Mouse (Mus musculus) midbrain, embryonic 16.5 days (tissue): ENCODE measurements around the gene Slc2a2. TPM values are rescaled to one million over a fixed set of nuclear protein-coding genes. Genes with fewer than 3 reads are reported as not detected.
"Not testable (repeated sequence)": the region's sequence is repeated elsewhere in the genome, so short reads cannot be mapped to it uniquely, and the experiment has no call there.

ENCODE experiments used
- ATAC-seq: fragments of 200-750 bp; cut with Nextera tagmentation; 2 replicates; pipeline ENCODE4 v1.8.0; 2017; ENCODE audit warnings: moderate TSS enrichment
- H3K27ac ChIP-seq: fragments of 300-500 bp; sonication (generic); 2 replicates; pipeline ENCODE4 v1.5.1; 2014; ENCODE audit warnings: mild to moderate bottlenecking, low read length, mixed read lengths
- H3K27me3 ChIP-seq: fragments of 300-500 bp; sonication (generic); 2 replicates; pipeline ENCODE4 v1.6.1; 2014; ENCODE audit warnings: low read depth, low read length, mixed read lengths; ENCODE audit not compliant: control insufficient read depth, insufficient read depth
- H3K36me3 ChIP-seq: fragments of 300-500 bp; sonication (generic); 2 replicates; pipeline ENCODE4 v1.6.1; 2014; ENCODE audit warnings: mild to moderate bottlenecking, low read length, moderate library complexity, mixed read lengths; ENCODE audit not compliant: control insufficient read depth, insufficient read depth
- H3K4me1 ChIP-seq: fragments of 300-500 bp; sonication (generic); 2 replicates; pipeline ENCODE4 v1.6.1; 2014; ENCODE audit warnings: mild to moderate bottlenecking, low read length, mixed read lengths; ENCODE audit not compliant: control insufficient read depth, insufficient read depth
- H3K4me2 ChIP-seq: fragments of 300-500 bp; sonication (generic); 2 replicates; pipeline ENCODE4 v1.6.1; 2014; ENCODE audit warnings: mild to moderate bottlenecking, low read length, mixed read lengths
- H3K4me3 ChIP-seq: fragments of 300-500 bp; sonication (generic); 2 replicates; pipeline ENCODE4 v1.5.1; 2014; ENCODE audit warnings: low read depth, mild to moderate bottlenecking, low read length, moderate library complexity, mixed read lengths
- H3K9ac ChIP-seq: fragments of 300-500 bp; sonication (generic); 2 replicates; pipeline ENCODE4 v1.6.1; 2014; ENCODE audit warnings: low read depth, low read length, mixed read lengths
- H3K9me3 ChIP-seq: fragments of 300-500 bp; sonication (generic); replicated peaks from 2 replicates; pipeline ENCODE4 v1.6.1; 2014; ENCODE audit warnings: mild to moderate bottlenecking, low read length, mixed read lengths; ENCODE audit not compliant: control insufficient read depth, poor library complexity, severe bottlenecking
- WGBS: fragments of 180-500 bp; shearing (Covaris S2); extraction: QIAGEN DNeasy Blood & Tissue Kit; methylation state at CpG from one replicate; pipeline ENCODE4 v1.1.7; 2014; 5-methylcytosine and 5-hydroxymethylcytosine counted together
- polyA plus RNA-seq: library from polyadenylated mRNA; unstranded; fragments of >200 nt; fragmentation: Nextera tagmentation; extraction: Ambion mirVana; gene quantifications from 2 replicates; pipeline ENCODE4 v1.2.1, GENCODE M21; 2015

Gene Slc2a2
- polyA plus RNA-seq, 1 experiment from 2014 or later: 0.11 TPM

- Histone ChIP-seq H3K9me3 (no peaks in the 10 kb centered on the region), H3K9ac (0 out of 2 replicates have a peak overlapping the region, but pooled peaks have one; percentile 27), H3K4me2 (peak overlapping the region; percentile 14), H3K4me3 (no peak overlapping the region), H3K4me1 (peaks cover 9% of the 10 kb centered on the region; the same call in 1 of the 2 replicates), H3K36me3 (no peaks in the 10 kb centered on the region), H3K27ac (no peak overlapping the region), H3K27me3 (no peaks in the 10 kb centered on the region)
- peak; percentile 50; the same call in 1 of the 2 replicates for ATAC-seq
- WGBS: 35% methylated on average over 8 of the region's 8 CpGs
These were observed 45.5 kb downstream of the Slc2a2 start for GRCm38 (mm10) chr3:28743251-28743650.

DNA sequence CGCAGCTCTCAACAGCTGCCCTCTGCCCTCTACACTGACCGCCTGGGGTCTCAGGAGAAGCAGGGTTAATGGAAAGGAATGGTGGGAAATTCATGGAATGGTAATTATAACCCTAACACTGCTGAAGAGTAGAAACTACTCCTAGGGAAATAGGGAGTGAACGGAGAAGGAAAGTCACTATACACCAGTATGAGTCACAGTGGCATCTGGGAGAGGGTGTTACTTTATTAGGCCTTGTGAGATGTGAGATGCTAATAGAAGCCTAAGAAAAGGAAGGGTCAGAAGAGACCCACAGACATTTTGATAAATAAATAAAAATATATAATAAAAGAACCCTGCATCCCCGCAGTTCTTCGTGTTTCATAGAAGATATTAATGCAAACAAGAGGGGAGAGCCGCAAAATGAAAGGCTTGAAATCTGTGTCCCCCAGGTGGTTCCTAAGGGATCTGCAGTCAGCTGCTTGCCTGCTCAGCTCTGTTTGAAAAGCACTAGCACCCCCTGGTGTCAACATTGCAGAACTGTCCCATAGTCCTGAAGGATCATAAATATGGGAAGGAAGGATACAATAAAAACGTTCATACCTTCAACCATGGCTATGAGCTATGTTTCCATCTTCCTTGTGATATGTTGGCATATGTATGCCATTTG is 48.3 kb downstream of the Slc2a2 start:
- Histone ChIP-seq H3K9ac (no peak overlapping the region), H3K4me3 (no peak overlapping the region), H3K9me3 (no peaks in the 10 kb centered on the region), H3K27me3 (no peaks in the 10 kb centered on the region), H3K36me3 (no peaks in the 10 kb centered on the region), H3K27ac (no peak overlapping the region), H3K4me2 (no peak overlapping the region), H3K4me1 (peaks cover 9% of the 10 kb centered on the region; the same call in 1 of the 2 replicates)
- 29% methylated on average over 7 of the region's 7 CpGs for WGBS
- peak; percentile 88 for ATAC-seq

- H3K27ac ChIP-seq: no peak overlapping the region
- no peaks in the 10 kb centered on the region for H3K9me3 ChIP-seq
- H3K36me3 ChIP-seq: no peaks in the 10 kb centered on the region
- no peaks in the 10 kb centered on the region for H3K27me3 ChIP-seq
- ATAC-seq: no peak
- no peak overlapping the region for H3K4me3 ChIP-seq
- H3K4me2 ChIP-seq: no peak overlapping the region
- WGBS: 88% methylated on average over 3 of the region's 3 CpGs
- peaks cover 7% of the 10 kb centered on the region; the same call in 1 of the 2 replicates for H3K4me1 ChIP-seq
- H3K9ac ChIP-seq: no peak overlapping the region
These were observed 50.4 kb downstream of the Slc2a2 start for GRCm38 (mm10) chr3:28748151-28748550.

GRCm38 (mm10) chr3:28748956-28749355 is 51.3 kb downstream of the Slc2a2 start:
- ATAC-seq: no peak
- no peaks in the 10 kb centered on the region for H3K9me3 ChIP-seq

GRCm38 (mm10) chr3:28755477-28755876 is 57.8 kb downstream of the Slc2a2 start:
- no peak overlapping the region for H3K27ac ChIP-seq
- no peak overlapping the region for H3K9ac ChIP-seq
- H3K4me1 ChIP-seq: no peaks in the 10 kb centered on the region
- no peaks in the 10 kb centered on the region for H3K9me3 ChIP-seq
- no peaks in the 10 kb centered on the region for H3K36me3 ChIP-seq
- H3K4me3 ChIP-seq: no peak overlapping the region
- ATAC-seq: peak; percentile 14; the same call in 1 of the 2 replicates
- no peaks in the 10 kb centered on the region for H3K27me3 ChIP-seq
- WGBS: 64% methylated on average over 7 of the region's 7 CpGs
- H3K4me2 ChIP-seq: no peak overlapping the region

More at GRCm38 (mm10) chr3:28748956-28749355, 51.3 kb downstream of the Slc2a2 start:
- no peak overlapping the region for H3K9ac ChIP-seq
- no peak overlapping the region for H3K4me3 ChIP-seq
- no peaks in the 10 kb centered on the region for H3K36me3 ChIP-seq
- H3K27ac ChIP-seq: no peak overlapping the region
- peaks cover 5% of the 10 kb centered on the region; the same call in 1 of the 2 replicates for H3K4me1 ChIP-seq
- no peaks in the 10 kb centered on the region for H3K27me3 ChIP-seq
- no peak overlapping the region for H3K4me2 ChIP-seq

DNA sequence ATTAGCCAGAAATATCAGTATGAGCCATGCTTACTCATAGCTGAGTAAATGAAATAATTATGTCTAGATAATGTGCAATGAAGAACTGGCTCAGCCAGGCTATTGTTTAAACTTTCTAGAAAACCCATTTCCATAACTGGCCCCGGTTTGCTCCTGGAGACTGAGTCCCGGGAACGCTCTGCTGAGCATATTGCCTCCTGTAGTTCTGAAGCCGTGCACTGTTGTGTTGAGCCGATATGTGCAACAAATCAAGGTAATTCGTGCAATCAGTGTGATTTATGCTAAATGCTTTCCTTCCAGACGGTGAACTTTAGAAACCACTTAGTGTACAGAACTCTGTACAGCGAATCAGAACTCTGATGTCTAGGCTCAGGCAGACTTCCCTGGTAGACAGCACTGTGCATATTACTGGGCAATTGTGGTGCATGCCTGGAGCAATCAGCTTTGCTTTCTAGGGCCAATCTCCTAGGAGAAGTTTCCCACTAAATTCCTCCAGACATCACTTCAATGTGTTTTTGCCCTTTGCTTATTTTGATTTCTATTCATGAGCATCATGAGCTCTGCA is 63.6 kb downstream of the Slc2a2 start:
- Histone ChIP-seq H3K27me3 (no peaks in the 10 kb centered on the region), H3K36me3 (no peaks in the 10 kb centered on the region), H3K4me2 (no peak overlapping the region), H3K4me3 (no peak overlapping the region), H3K9ac (no peak overlapping the region), H3K4me1 (no peaks in the 10 kb centered on the region), H3K9me3 (no peaks in the 10 kb centered on the region), H3K27ac (no peak overlapping the region)
- no peak for ATAC-seq
- WGBS: 80% methylated on average over 8 of the region's 8 CpGs

GRCm38 (mm10) chr3:28766935-28767334 is 69.2 kb downstream of the Slc2a2 start:
- H3K27me3 ChIP-seq: no peaks in the 10 kb centered on the region
- H3K4me3 ChIP-seq: no peak overlapping the region
- H3K9ac ChIP-seq: no peak overlapping the region
- 90% methylated on average over 4 of the region's 4 CpGs for WGBS
- H3K4me2 ChIP-seq: no peak overlapping the region
- H3K36me3 ChIP-seq: no peaks in the 10 kb centered on the region
- no peak overlapping the region for H3K27ac ChIP-seq
- H3K4me1 ChIP-seq: no peaks in the 10 kb centered on the region
- no peaks in the 10 kb centered on the region; the same call in 1 of the 2 replicates for H3K9me3 ChIP-seq
- no peak for ATAC-seq

- Histone ChIP-seq H3K4me3 (no peak overlapping the region), H3K4me1 (no peaks in the 10 kb centered on the region), H3K36me3 (no peaks in the 10 kb centered on the region), H3K9ac (no peak overlapping the region), H3K4me2 (no peak overlapping the region), H3K27me3 (no peaks in the 10 kb centered on the region), H3K9me3 (no peaks in the 10 kb centered on the region; the same call in 1 of the 2 replicates), H3K27ac (no peak overlapping the region)
- 81% methylated on average over 3 of the region's 3 CpGs for WGBS
- no peak for ATAC-seq
These were observed 70.5 kb downstream of the Slc2a2 start for GRCm38 (mm10) chr3:28768222-28768621.

GRCm38 (mm10) chr3:28772919-28773318 is 75.2 kb downstream of the Slc2a2 start:
- not testable (repeated sequence) for H3K4me1 ChIP-seq, ATAC-seq, H3K27ac ChIP-seq, H3K9me3 ChIP-seq, H3K4me2 ChIP-seq, H3K4me3 ChIP-seq, H3K27me3 ChIP-seq, H3K36me3 ChIP-seq, H3K9ac ChIP-seq
- WGBS: 67% methylated on average over 4 of the region's 4 CpGs
